Mouse (Mus musculus) liver, embryonic 13.5 days (tissue): ENCODE measurements around the gene Gm9732. TPM values are rescaled to one million over a fixed set of nuclear protein-coding genes. Genes with fewer than 3 reads are reported as not detected.
"Not testable (repeated sequence)": the region's sequence is repeated elsewhere in the genome, so short reads cannot be mapped to it uniquely, and the experiment has no call there.

Experiments used
- ATAC-seq: fragments of 200-750 bp; cut with Nextera tagmentation; 2 replicates; pipeline ENCODE4 v1.8.0; 2017; ENCODE audit warnings: low read depth, mild to moderate bottlenecking, moderate number of reproducible peaks, moderate library complexity
- DNase-seq: peaks from one replicate; pipeline ENCODE4 v3.0.0; 2022
- H3K27ac ChIP-seq: fragments of 300-500 bp; sonication (generic); 2 replicates; pipeline ENCODE4 v1.5.1; 2015; ENCODE audit warnings: moderate library complexity, mild to moderate bottlenecking, inconsistent platforms
- H3K27me3 ChIP-seq: fragments of 300-500 bp; sonication (generic); 2 replicates; pipeline ENCODE4 v1.6.1; 2015; ENCODE audit warnings: mild to moderate bottlenecking, inconsistent platforms
- H3K36me3 ChIP-seq: fragments of 300-500 bp; sonication (generic); 2 replicates; pipeline ENCODE4 v1.6.1; 2015; ENCODE audit warnings: mild to moderate bottlenecking, inconsistent platforms
- H3K4me1 ChIP-seq: fragments of 300-500 bp; sonication (generic); replicated peaks from 2 replicates; pipeline ENCODE4 v1.6.1; 2015; ENCODE audit warnings: inconsistent platforms
- H3K4me2 ChIP-seq: fragments of 300-500 bp; sonication (generic); 2 replicates; pipeline ENCODE4 v1.6.1; 2015; ENCODE audit warnings: inconsistent platforms, mild to moderate bottlenecking, moderate library complexity
- H3K4me3 ChIP-seq: fragments of 300-500 bp; sonication (generic); replicated peaks from 2 replicates; pipeline ENCODE4 v1.5.1; 2015; ENCODE audit warnings: mild to moderate bottlenecking, inconsistent platforms
- H3K9ac ChIP-seq: fragments of 300-500 bp; sonication (generic); 2 replicates; pipeline ENCODE4 v1.6.1; 2015; ENCODE audit warnings: mild to moderate bottlenecking, inconsistent platforms
- H3K9me3 ChIP-seq: fragments of 300-500 bp; sonication (generic); replicated peaks from 2 replicates; pipeline ENCODE4 v1.6.1; 2016; ENCODE audit warnings: inconsistent platforms
- WGBS: fragments of 180-500 bp; shearing (Covaris S2); methylation state at CpG from one replicate; pipeline ENCODE4 v1.1.7; 2015; ENCODE audit not compliant: insufficient replicate concordance; 5-methylcytosine and 5-hydroxymethylcytosine counted together
- polyA plus RNA-seq: library from polyadenylated mRNA; unstranded; fragments of >200 nt; fragmentation: Nextera tagmentation; extraction: Ambion mirVana; gene quantifications from 2 replicates; pipeline ENCODE4 v1.2.1, GENCODE M21; 2015

The Gm9732 gene
- polyA plus RNA-seq, 1 experiment from 2014 or later: not detected

DNA sequence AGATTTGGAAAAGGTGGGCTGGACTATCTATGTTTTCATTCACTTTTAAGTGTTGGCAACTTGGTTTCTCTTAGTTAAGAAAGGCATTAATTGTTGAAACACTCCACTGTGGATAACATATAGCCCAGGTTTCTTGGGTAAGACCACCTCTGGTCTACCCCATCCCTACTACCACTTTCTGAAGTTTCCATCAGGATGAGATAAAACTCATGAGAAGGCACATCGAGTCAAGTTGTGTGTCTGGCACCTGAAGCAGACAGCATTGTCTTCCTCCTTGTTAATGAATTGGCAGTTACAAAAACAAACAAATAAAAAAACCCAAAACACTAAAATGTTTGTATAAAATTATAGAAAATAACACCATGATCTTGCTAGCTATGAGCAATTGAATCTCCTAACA lies 916 bp downstream of the Gm9732 start:
- not testable (repeated sequence) for DNase-seq, H3K9me3 ChIP-seq, H3K9ac ChIP-seq, H3K4me3 ChIP-seq, H3K27me3 ChIP-seq, H3K4me2 ChIP-seq, H3K4me1 ChIP-seq, H3K36me3 ChIP-seq, H3K27ac ChIP-seq, ATAC-seq
- WGBS: 56% methylated on average over 1 of the region's 1 CpGs

GRCm38 (mm10) chr14:43277468-43277867 lies 2.6 kb downstream of the Gm9732 start:
- not testable (repeated sequence) for H3K27me3 ChIP-seq, H3K4me2 ChIP-seq, H3K27ac ChIP-seq, DNase-seq, H3K4me1 ChIP-seq, ATAC-seq, H3K9me3 ChIP-seq, H3K9ac ChIP-seq, H3K4me3 ChIP-seq, H3K36me3 ChIP-seq
- 40% methylated on average over 2 of the region's 2 CpGs for WGBS

DNA sequence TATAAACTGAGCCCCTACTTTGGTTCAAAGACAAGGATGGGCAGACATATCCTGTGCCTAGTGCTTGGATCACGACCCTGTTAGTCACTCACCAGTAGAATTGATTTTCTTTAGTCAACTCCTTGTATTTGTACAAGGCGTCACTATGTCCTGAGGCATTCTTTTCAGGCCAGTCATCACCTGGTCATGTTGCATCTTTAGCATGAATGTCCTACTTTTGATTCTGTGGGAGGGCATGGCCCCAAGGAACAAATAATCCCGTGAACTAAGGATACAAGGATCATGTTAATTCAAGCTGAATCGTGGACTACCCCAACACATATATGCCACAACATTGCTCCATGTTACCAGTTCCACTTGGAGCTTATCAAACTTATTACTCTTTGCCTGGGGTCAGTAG lies 3.3 kb downstream of the Gm9732 start:
- not testable (repeated sequence) for H3K36me3 ChIP-seq, DNase-seq, H3K9me3 ChIP-seq, H3K27me3 ChIP-seq, H3K27ac ChIP-seq, ATAC-seq, H3K4me3 ChIP-seq, H3K4me1 ChIP-seq, H3K9ac ChIP-seq, H3K4me2 ChIP-seq
- WGBS: 38% methylated on average over 4 of the region's 4 CpGs

DNA sequence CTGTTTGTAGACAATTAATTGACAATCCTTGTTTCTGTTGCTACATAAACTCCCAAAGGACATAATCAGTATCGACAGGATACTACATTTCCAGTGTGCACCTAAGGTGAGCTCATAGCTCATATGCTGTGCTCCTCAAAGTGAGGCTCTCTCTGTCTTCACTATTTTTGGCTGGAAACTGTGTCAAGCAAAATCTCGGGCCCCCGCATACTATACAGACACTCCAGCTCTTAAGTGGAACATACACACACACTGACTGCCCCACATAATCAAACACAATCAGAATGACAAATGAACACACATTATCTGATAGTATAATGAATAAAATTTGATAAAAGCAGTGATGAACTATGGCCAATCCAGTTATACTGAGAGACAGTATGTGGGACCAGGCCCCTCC lies 3.8 kb downstream of the Gm9732 start:
- H3K9me3 ChIP-seq: not testable (repeated sequence)

DNA sequence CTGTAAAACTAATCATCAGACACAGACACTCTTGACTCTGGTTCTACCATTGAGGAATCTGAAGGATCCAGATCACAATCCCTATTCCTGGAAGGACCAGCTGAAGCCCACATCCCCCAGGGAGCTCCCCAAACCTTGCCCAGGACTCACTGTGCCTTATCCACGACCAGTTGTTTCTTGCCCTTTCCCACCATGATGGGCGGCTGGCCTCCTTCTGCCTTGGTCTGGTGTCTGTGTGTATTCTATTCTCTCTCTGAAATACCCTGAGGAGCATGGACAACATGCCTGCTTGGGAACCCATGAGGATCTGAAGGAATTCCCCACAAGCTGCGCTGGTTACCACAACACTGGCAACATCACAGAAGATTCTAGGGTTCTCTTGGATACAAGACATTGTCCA lies 18.7 kb downstream of the Gm9732 start, which contains the start of gene Gm8127:
TSS of gene Gm8127 (minus strand) at position 330 of the 400 bp plus-strand sequence.
- H3K4me1 ChIP-seq, H3K9ac ChIP-seq, ATAC-seq, H3K9me3 ChIP-seq, H3K36me3 ChIP-seq, H3K4me2 ChIP-seq, DNase-seq, H3K4me3 ChIP-seq, H3K27ac ChIP-seq, H3K27me3 ChIP-seq: not testable (repeated sequence)
- WGBS: 50% methylated on average over 3 of the region's 3 CpGs

More for the DNA sequence above, 3.8 kb downstream of the Gm9732 start:
- H3K36me3 ChIP-seq, ATAC-seq, DNase-seq, H3K4me3 ChIP-seq, H3K4me1 ChIP-seq, H3K9ac ChIP-seq, H3K4me2 ChIP-seq, H3K27ac ChIP-seq, H3K27me3 ChIP-seq: not testable (repeated sequence)
- WGBS: 66% methylated on average over 3 of the region's 3 CpGs

GRCm38 (mm10) chr14:43319516-43319915 lies 44.7 kb downstream of the Gm9732 start:
- H3K9me3 ChIP-seq, H3K4me2 ChIP-seq, H3K9ac ChIP-seq, H3K4me1 ChIP-seq, H3K4me3 ChIP-seq, H3K36me3 ChIP-seq, DNase-seq, H3K27ac ChIP-seq, ATAC-seq, H3K27me3 ChIP-seq: not testable (repeated sequence)

DNA sequence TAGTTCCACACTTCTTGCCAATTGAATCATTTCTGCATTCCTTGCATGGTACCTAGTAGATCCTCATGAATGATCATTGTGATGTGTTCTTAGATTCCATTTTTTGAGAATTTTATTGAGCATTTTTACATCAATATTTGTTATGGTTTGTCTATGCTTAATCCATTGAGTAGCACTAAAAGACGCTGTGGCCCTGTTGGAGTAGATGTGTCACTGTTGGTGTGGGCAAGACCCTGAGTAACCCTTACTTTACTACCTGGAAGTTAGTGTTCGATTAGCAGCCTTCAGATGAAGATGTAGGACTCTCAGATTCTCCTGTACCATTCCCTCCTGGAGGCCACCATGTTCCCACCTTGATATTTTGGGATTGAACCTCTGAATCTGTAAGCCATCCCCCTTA lies 53.8 kb downstream of the Gm9732 start:
- H3K4me3 ChIP-seq, H3K27me3 ChIP-seq, H3K36me3 ChIP-seq, H3K9me3 ChIP-seq, DNase-seq, H3K9ac ChIP-seq, H3K27ac ChIP-seq, H3K4me1 ChIP-seq, H3K4me2 ChIP-seq, ATAC-seq: not testable (repeated sequence)
- WGBS: 29% methylated on average over 2 of the region's 2 CpGs

- not testable (repeated sequence) for H3K36me3 ChIP-seq, ATAC-seq, H3K4me3 ChIP-seq, H3K4me1 ChIP-seq, H3K27me3 ChIP-seq, H3K27ac ChIP-seq, DNase-seq, H3K9me3 ChIP-seq, H3K9ac ChIP-seq, H3K4me2 ChIP-seq
- 70% methylated on average over 11 of the region's 11 CpGs for WGBS
Observed at GRCm38 (mm10) chr14:43331362-43331880, 56.6 kb downstream of the Gm9732 start.

DNA sequence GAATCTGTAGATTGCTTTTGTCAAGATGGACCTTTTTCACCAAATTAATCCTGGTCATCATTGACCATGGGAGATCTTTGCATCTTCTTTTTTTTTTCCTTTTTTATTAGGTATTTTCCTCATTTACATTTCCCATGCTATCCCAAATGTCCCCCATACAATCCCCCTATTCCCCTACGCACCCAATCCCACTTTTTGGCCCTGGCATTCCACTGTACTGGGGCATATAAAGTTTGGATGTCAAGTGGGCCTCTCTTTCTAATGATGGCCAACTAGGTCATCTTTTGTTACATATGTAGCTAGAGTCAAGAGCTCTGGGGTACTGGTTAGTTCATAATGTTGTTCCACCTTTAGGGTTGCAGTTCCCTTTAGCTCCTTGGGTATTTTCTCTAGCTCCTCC lies 62.8 kb downstream of the Gm9732 start:
- not testable (repeated sequence) for H3K4me2 ChIP-seq, H3K9ac ChIP-seq, H3K4me1 ChIP-seq, H3K27ac ChIP-seq, ATAC-seq, H3K36me3 ChIP-seq, DNase-seq, H3K4me3 ChIP-seq, H3K9me3 ChIP-seq, H3K27me3 ChIP-seq
- 33% methylated on average over 1 of the region's 1 CpGs for WGBS

DNA sequence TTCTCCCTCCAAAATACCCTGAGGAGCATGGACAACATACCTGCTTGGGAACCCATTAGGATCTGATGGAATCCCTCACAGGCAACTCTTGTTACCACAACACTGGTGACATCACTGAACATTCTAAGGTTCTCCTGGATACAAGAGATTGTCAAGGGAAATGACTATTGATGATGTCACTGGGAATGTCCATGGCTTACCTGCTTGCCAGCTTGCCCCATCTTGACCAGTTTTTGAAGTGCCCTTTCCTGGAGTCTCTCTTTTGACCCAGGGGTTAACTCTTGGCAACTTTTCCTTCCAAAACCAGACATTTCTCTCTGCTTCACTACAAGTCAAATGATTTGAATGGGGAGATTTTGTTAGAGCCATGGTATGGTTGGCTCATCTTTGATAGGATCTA lies 72.9 kb downstream of the Gm9732 start, which contains the start of gene 1700001F09Rik:
TSS of gene 1700001F09Rik (minus strand) at position 101 of the 400 bp plus-strand sequence.
- H3K4me2 ChIP-seq, H3K36me3 ChIP-seq, H3K4me1 ChIP-seq, H3K9me3 ChIP-seq, ATAC-seq, H3K27me3 ChIP-seq, H3K27ac ChIP-seq, H3K4me3 ChIP-seq, DNase-seq, H3K9ac ChIP-seq: not testable (repeated sequence)

- DNase-seq, ATAC-seq: not testable (repeated sequence)
- 71% methylated on average over 2 of the region's 2 CpGs for WGBS
Observed at GRCm38 (mm10) chr14:43352944-43353343, 78.1 kb downstream of the Gm9732 start.

More at GRCm38 (mm10) chr14:43352944-43353343, 78.1 kb downstream of the Gm9732 start:
- not testable (repeated sequence) for H3K9ac ChIP-seq, H3K9me3 ChIP-seq, H3K4me1 ChIP-seq, H3K36me3 ChIP-seq, H3K4me3 ChIP-seq, H3K27me3 ChIP-seq, H3K27ac ChIP-seq, H3K4me2 ChIP-seq
